Mouse (Mus musculus): ENCODE data around the gene Tmem176b.

DNA sequence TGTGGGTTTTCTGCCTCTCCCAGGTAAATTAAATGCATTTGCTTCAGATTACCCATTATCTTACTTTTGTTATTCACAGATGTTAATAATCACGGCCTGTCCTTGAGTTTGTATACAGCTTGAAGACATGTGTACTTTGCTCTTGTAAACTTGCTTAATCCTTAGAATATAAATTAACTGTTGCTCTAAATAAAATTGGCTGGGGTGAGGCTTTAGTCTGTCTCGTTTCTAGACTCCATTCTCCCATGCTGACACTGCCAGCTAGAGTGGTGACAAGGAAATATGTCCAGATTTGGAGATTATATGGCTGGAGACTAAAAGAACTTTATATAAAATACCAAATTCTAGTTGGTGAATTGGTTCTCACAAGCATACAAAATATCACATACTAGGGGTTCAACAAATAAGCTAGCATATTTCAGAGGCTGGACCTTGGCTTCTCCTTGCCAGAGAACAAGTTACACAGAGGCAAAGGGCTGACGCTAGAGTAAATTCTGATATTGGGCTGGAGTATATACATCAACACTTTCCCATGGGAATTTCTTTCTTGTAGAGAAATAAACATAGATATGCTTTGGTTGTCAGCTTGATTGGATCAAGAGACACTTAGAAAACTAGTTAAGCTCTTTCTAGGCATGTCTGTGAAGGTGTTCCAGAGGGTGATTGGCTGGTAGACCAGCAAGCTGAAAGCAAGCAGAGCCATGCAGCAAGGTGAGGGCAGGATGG lies 31.6 kb downstream of the Tmem176b start:
- no peak for TF ChIP-seq POLR2A (IDR thresholded peaks at IDR 0.05; ENCODE audit: borderline replicate concordance, insufficient read depth, low read length)
- TF ChIP-seq CTCF (IDR thresholded peaks at IDR 0.05; ENCODE audit: borderline replicate concordance, insufficient read depth, low read depth, low read length) = no peak
